Mouse (Mus musculus) CH12.LX (cell line): ENCODE data around the gene Ino80d. TPM values are rescaled to one million over a fixed set of nuclear protein-coding genes. Genes with fewer than 3 reads are reported as not detected.

Experiments used
- polyA plus RNA-seq: library from polyadenylated mRNA; unstranded; fragments of >175 nt; gene quantifications from 2 replicates; pipeline ENCODE4 v1.2.1, GENCODE M21; 2012; ENCODE audit warnings: low read depth; ENCODE audit not compliant: insufficient read length
- total RNA-seq, 2 experiments: library from RNA; depleted of rRNA; stranded (reverse); fragments of 300-350 nt in 1 of 2; fragments of >200 nt in 1 of 2; gene quantifications; 2 replicates each; pipeline ENCODE4 v1.2.3; 2012 to 2014

Ino80d gene
- total and polyA plus RNA-seq, 3 experiments, result 4.5 to 5.8 (median 4.6) TPM

Other genes with a start within 250 kb of the Ino80d start
- 1,842 and 1,999 TPM in 2 replicates for gene Eef1b2, start 62.2 kb upstream of the Ino80d start, total RNA-seq (2012; rRNA removed)
- gene Eef1b2, start 62.2 kb upstream of the Ino80d start, total RNA-seq (2014; rRNA removed), result 1,302 and 1,454 TPM in 2 replicates
- gene Eef1b2, start 62.2 kb upstream of the Ino80d start, polyA plus RNA-seq, result 1,881 and 2,419 TPM in 2 replicates
- gene Ndufs1, start 62.2 kb upstream of the Ino80d start, total RNA-seq (2012; rRNA removed), result 56.9 and 73.2 TPM in 2 replicates
- 139 and 140 TPM in 2 replicates for gene Ndufs1, start 62.2 kb upstream of the Ino80d start, total RNA-seq (2014; rRNA removed)
- gene Ndufs1, start 62.2 kb upstream of the Ino80d start, polyA plus RNA-seq, result 87.1 and 104 TPM in 2 replicates
- not detected in 2 replicates for gene Gpr1, start 99.9 kb upstream of the Ino80d start, total RNA-seq (2012; rRNA removed)
- not detected in 2 replicates for gene Gpr1, start 99.9 kb upstream of the Ino80d start, total RNA-seq (2014; rRNA removed)
- not detected in 2 replicates for gene Gpr1, start 99.9 kb upstream of the Ino80d start, polyA plus RNA-seq
- gene Zdbf2, start 158.6 kb upstream of the Ino80d start, total RNA-seq (2012; rRNA removed), result not detected in 2 replicates
- not detected in 2 replicates for gene Zdbf2, start 158.6 kb upstream of the Ino80d start, total RNA-seq (2014; rRNA removed)
- gene Zdbf2, start 158.6 kb upstream of the Ino80d start, polyA plus RNA-seq, result not detected in 2 replicates